In genomic region chr10:118370443-118370842, GRCm38 (mm10) we compare ENCODE assay signal across 8 mouse cellular contexts. TPM values are rescaled to one million over a fixed set of nuclear protein-coding genes. Genes with fewer than 3 reads are reported as not detected.
A peak's percentile ranks its signal among the peaks of the same experiment; 100 is the strongest.
DNase-seq lines count a peak whose midpoint lies in the region; ATAC-seq and TF ChIP-seq lines count a peak whose summit lies in the region.

No protein-coding gene starts in this region.

- no peaks in the 10 kb centered on the region for H3K36me3 ChIP-seq in forebrain, embryonic 12.5 days (replicated peaks)
- H3K36me3 ChIP-seq in heart, embryonic 16.5 days (ENCODE audit: control insufficient read depth, insufficient read depth), result no peaks in the 10 kb centered on the region
- H3K36me3 ChIP-seq in liver, embryonic 13.5 days, result no peaks in the 10 kb centered on the region
- no peaks in the 10 kb centered on the region for H3K36me3 ChIP-seq in neural tube, embryonic 11.5 days (ENCODE audit: control insufficient read depth, insufficient read depth, low read length)
- H3K36me3 ChIP-seq in stomach, postnatal 0 days (ENCODE audit: control insufficient read depth, insufficient read depth, low read length), result no peaks in the 10 kb centered on the region

- H3K4me3 ChIP-seq in forebrain, embryonic 12.5 days (replicated peaks), result no peak overlapping the region
- H3K4me3 ChIP-seq in heart, embryonic 16.5 days (ENCODE audit: low read length), result peak overlapping the region; percentile 19; the same call in 1 of the 2 replicates
- no peak overlapping the region for H3K4me3 ChIP-seq in liver, embryonic 13.5 days (replicated peaks)
- H3K4me3 ChIP-seq in neural tube, embryonic 11.5 days (ENCODE audit: low read depth, low read length), result no peak overlapping the region
- H3K4me3 ChIP-seq in stomach, postnatal 0 days (ENCODE audit: low read depth, low read length), result no peak overlapping the region

- DNase-seq in c-Kit-negative CD71-positive TER-119-positive erythroid progenitor cells, embryonic 14.5 days (ENCODE audit: low read depth, low spot score), result peak; percentile 20
- peak; percentile 73 to 82 for DNase-seq in kidney, postnatal 25 days
- peak; percentile 52 for DNase-seq in liver, embryonic 13.5 days
- peak; percentile 89 for DNase-seq in neural tube, embryonic 11.5 days (ENCODE audit: low spot score)
- DNase-seq in stomach, postnatal 0 days (ENCODE audit: low spot score), result peak; percentile 84

- H3K9ac ChIP-seq in forebrain, embryonic 12.5 days, result no peak overlapping the region
- H3K9ac ChIP-seq in heart, embryonic 16.5 days (ENCODE audit: low read length), result no peak overlapping the region
- no peak overlapping the region for H3K9ac ChIP-seq in liver, embryonic 13.5 days
- H3K9ac ChIP-seq in neural tube, embryonic 11.5 days (ENCODE audit: low read length), result 0 out of 2 replicates have a peak overlapping the region, but pooled peaks have one; percentile 14
- no peak overlapping the region for H3K9ac ChIP-seq in stomach, postnatal 0 days (ENCODE audit: low read length)

- H3K27ac ChIP-seq in forebrain, embryonic 12.5 days, result no peak overlapping the region
- no peak overlapping the region for H3K27ac ChIP-seq in heart, embryonic 16.5 days (ENCODE audit: low read length)
- H3K27ac ChIP-seq in liver, embryonic 13.5 days, result no peak overlapping the region
- no peak overlapping the region for H3K27ac ChIP-seq in neural tube, embryonic 11.5 days (ENCODE audit: low read depth, low read length)
- no peak overlapping the region for H3K27ac ChIP-seq in stomach, postnatal 0 days (replicated peaks)

- TF ChIP-seq EP300 in stomach, postnatal 0 days (optimal IDR thresholded peaks at IDR 0.05), result no peak

- ATAC-seq in CD4-positive, CD25-positive, alpha-beta regulatory T cell, adult 4 months, result peak; percentile 98
- ATAC-seq in forebrain, embryonic 12.5 days (ENCODE audit: low FRiP score), result peak; percentile 97
- peak; percentile 65; the same call in 1 of the 2 replicates for ATAC-seq in heart, embryonic 16.5 days (replicated peaks; ENCODE audit: extremely low read depth, insufficient read depth, low FRiP score)
- peak; percentile 54; the same call in 1 of the 2 replicates for ATAC-seq in liver, embryonic 13.5 days (ENCODE audit: low read depth)
- ATAC-seq in neural tube, embryonic 11.5 days (ENCODE audit: insufficient read depth, low FRiP score, low TSS enrichment), result peak; percentile 92
- ATAC-seq in stomach, postnatal 0 days (ENCODE audit: low FRiP score, low TSS enrichment), result peak; percentile 80; the same call in 1 of the 2 replicates

- no peaks in the 10 kb centered on the region for H3K4me1 ChIP-seq in forebrain, embryonic 12.5 days
- no peaks in the 10 kb centered on the region for H3K4me1 ChIP-seq in heart, embryonic 16.5 days (ENCODE audit: control insufficient read depth, insufficient read depth, low read length)
- H3K4me1 ChIP-seq in liver, embryonic 13.5 days (replicated peaks), result no peaks in the 10 kb centered on the region
- no peaks in the 10 kb centered on the region for H3K4me1 ChIP-seq in neural tube, embryonic 11.5 days (ENCODE audit: control insufficient read depth, insufficient read depth, low read length)
- H3K4me1 ChIP-seq in stomach, postnatal 0 days (replicated peaks; ENCODE audit: control insufficient read depth, insufficient read depth), result no peaks in the 10 kb centered on the region

- H3K9me3 ChIP-seq in forebrain, embryonic 12.5 days, result no peaks in the 10 kb centered on the region
- H3K9me3 ChIP-seq in heart, embryonic 16.5 days (replicated peaks; ENCODE audit: control insufficient read depth, low read length), result no peaks in the 10 kb centered on the region
- H3K9me3 ChIP-seq in liver, embryonic 13.5 days (replicated peaks), result no peaks in the 10 kb centered on the region
- no peaks in the 10 kb centered on the region for H3K9me3 ChIP-seq in neural tube, embryonic 11.5 days (ENCODE audit: control insufficient read depth, low read length)
- H3K9me3 ChIP-seq in stomach, postnatal 0 days (ENCODE audit: control insufficient read depth, low read length), result no peaks in the 10 kb centered on the region

- H3K27me3 ChIP-seq in forebrain, embryonic 12.5 days, result no peaks in the 10 kb centered on the region
- no peaks in the 10 kb centered on the region for H3K27me3 ChIP-seq in heart, embryonic 16.5 days (ENCODE audit: control insufficient read depth, insufficient read depth, low read length)
- no peaks in the 10 kb centered on the region for H3K27me3 ChIP-seq in liver, embryonic 13.5 days
- H3K27me3 ChIP-seq in neural tube, embryonic 11.5 days (ENCODE audit: control insufficient read depth, insufficient read depth, low read length), result no peaks in the 10 kb centered on the region
- no peaks in the 10 kb centered on the region for H3K27me3 ChIP-seq in stomach, postnatal 0 days (ENCODE audit: control insufficient read depth, insufficient read depth, low read length)

- TF ChIP-seq CTCF in stomach, postnatal 0 days (IDR thresholded peaks at IDR 0.05; ENCODE audit: low read depth), result peak; percentile 99

- peak overlapping the region; percentile 35 for H3K4me2 ChIP-seq in forebrain, embryonic 12.5 days
- peak overlapping the region; percentile 51 for H3K4me2 ChIP-seq in heart, embryonic 16.5 days (ENCODE audit: low read depth, low read length)
- 0 out of 2 replicates have a peak overlapping the region, but pooled peaks have one; percentile 18 for H3K4me2 ChIP-seq in liver, embryonic 13.5 days
- peak overlapping the region; percentile 31; the same call in 1 of the 2 replicates for H3K4me2 ChIP-seq in neural tube, embryonic 11.5 days (ENCODE audit: low read depth)
- H3K4me2 ChIP-seq in stomach, postnatal 0 days (replicated peaks; ENCODE audit: low read depth), result 0 out of 2 replicates have a peak overlapping the region, but pooled peaks have one; percentile 30

- 12% methylated on average over 10 of the region's 10 CpGs for WGBS in forebrain, embryonic 12.5 days
- WGBS in heart, embryonic 16.5 days, result 6% methylated on average over 10 of the region's 10 CpGs
- WGBS in liver, embryonic 13.5 days (ENCODE audit: insufficient replicate concordance), result 7% methylated on average over 10 of the region's 10 CpGs
- 13% methylated on average over 10 of the region's 10 CpGs for WGBS in neural tube, embryonic 11.5 days
- WGBS in stomach, postnatal 0 days, result 5% methylated on average over 10 of the region's 10 CpGs

RNA-seq across cellular contexts. Expression of gene Gm9049, which starts 16.5 kb away (rescaled TPM):
- polyA plus RNA-seq in CD4-positive, CD25-positive, alpha-beta regulatory T cell, adult 4 months (2017; shearing (Covaris generic)), result under 1 TPM in 1 of 2 experiments, not detected in 1; 0.13 TPM
- 0.08 TPM in 1 of 2 replicates, not detected in the other for polyA plus RNA-seq in forebrain, embryonic 12.5 days (2016; fragmentation: Nextera tagmentation; extraction: Ambion mirVana)
- 0.21 TPM in 1 of 2 replicates, not detected in the other for polyA plus RNA-seq in heart, embryonic 16.5 days (2015; fragmentation: Nextera tagmentation; extraction: Ambion mirVana)
- polyA plus RNA-seq in liver, embryonic 13.5 days (2015; fragmentation: Nextera tagmentation; extraction: Ambion mirVana), result 0.07 TPM in 1 of 2 replicates, not detected in the other
- not detected in 2 replicates for polyA plus RNA-seq in neural tube, embryonic 11.5 days (2014; fragmentation: Nextera tagmentation; extraction: Ambion mirVana)
- polyA plus RNA-seq in stomach, postnatal 0 days (2015; fragmentation: Nextera tagmentation; extraction: Ambion mirVana), result 0.08 and 0.10 TPM in 2 replicates

RNA-seq across cellular contexts. Expression of gene Gm9048, which starts 22.0 kb away (rescaled TPM):
- not detected for polyA plus RNA-seq in CD4-positive, CD25-positive, alpha-beta regulatory T cell, adult 4 months (2017; shearing (Covaris generic))
- polyA plus RNA-seq in forebrain, embryonic 12.5 days (2016; fragmentation: Nextera tagmentation; extraction: Ambion mirVana), result not detected in 2 replicates
- polyA plus RNA-seq in heart, embryonic 16.5 days (2015; fragmentation: Nextera tagmentation; extraction: Ambion mirVana), result not detected in 2 replicates
- not detected in 2 replicates for polyA plus RNA-seq in liver, embryonic 13.5 days (2015; fragmentation: Nextera tagmentation; extraction: Ambion mirVana)
- polyA plus RNA-seq in neural tube, embryonic 11.5 days (2014; fragmentation: Nextera tagmentation; extraction: Ambion mirVana), result not detected in 2 replicates
- not detected in 2 replicates for polyA plus RNA-seq in stomach, postnatal 0 days (2015; fragmentation: Nextera tagmentation; extraction: Ambion mirVana)

RNA-seq across cellular contexts. Expression of gene Gm9046, which starts 27.4 kb away (rescaled TPM):
- under 1 TPM in 1 of 2 experiments, not detected in 1; 0.42 TPM for polyA plus RNA-seq in CD4-positive, CD25-positive, alpha-beta regulatory T cell, adult 4 months (2017; shearing (Covaris generic))
- polyA plus RNA-seq in forebrain, embryonic 12.5 days (2016; fragmentation: Nextera tagmentation; extraction: Ambion mirVana), result not detected in 2 replicates
- not detected in 2 replicates for polyA plus RNA-seq in heart, embryonic 16.5 days (2015; fragmentation: Nextera tagmentation; extraction: Ambion mirVana)
- not detected in 2 replicates for polyA plus RNA-seq in liver, embryonic 13.5 days (2015; fragmentation: Nextera tagmentation; extraction: Ambion mirVana)
- not detected in 2 replicates for polyA plus RNA-seq in neural tube, embryonic 11.5 days (2014; fragmentation: Nextera tagmentation; extraction: Ambion mirVana)
- polyA plus RNA-seq in stomach, postnatal 0 days (2015; fragmentation: Nextera tagmentation; extraction: Ambion mirVana), result not detected in 2 replicates

RNA-seq across cellular contexts. Expression of gene Gm9045, which starts 32.8 kb away (rescaled TPM):
- under 1 TPM in 1 of 2 experiments, not detected in 1; 0.13 TPM for polyA plus RNA-seq in CD4-positive, CD25-positive, alpha-beta regulatory T cell, adult 4 months (2017; shearing (Covaris generic))
- polyA plus RNA-seq in forebrain, embryonic 12.5 days (2016; fragmentation: Nextera tagmentation; extraction: Ambion mirVana), result 0.08 TPM in 1 of 2 replicates, not detected in the other
- polyA plus RNA-seq in heart, embryonic 16.5 days (2015; fragmentation: Nextera tagmentation; extraction: Ambion mirVana), result 0.21 TPM in 1 of 2 replicates, not detected in the other
- polyA plus RNA-seq in liver, embryonic 13.5 days (2015; fragmentation: Nextera tagmentation; extraction: Ambion mirVana), result 0.07 TPM in 1 of 2 replicates, not detected in the other
- polyA plus RNA-seq in neural tube, embryonic 11.5 days (2014; fragmentation: Nextera tagmentation; extraction: Ambion mirVana), result not detected in 2 replicates
- polyA plus RNA-seq in stomach, postnatal 0 days (2015; fragmentation: Nextera tagmentation; extraction: Ambion mirVana), result 0.08 and 0.10 TPM in 2 replicates

RNA-seq across cellular contexts. Expression of gene Gm9044, which starts 38.2 kb away (rescaled TPM):
- polyA plus RNA-seq in CD4-positive, CD25-positive, alpha-beta regulatory T cell, adult 4 months (2017; shearing (Covaris generic)), result not detected
- polyA plus RNA-seq in forebrain, embryonic 12.5 days (2016; fragmentation: Nextera tagmentation; extraction: Ambion mirVana), result not detected in 2 replicates
- polyA plus RNA-seq in heart, embryonic 16.5 days (2015; fragmentation: Nextera tagmentation; extraction: Ambion mirVana), result not detected in 2 replicates
- polyA plus RNA-seq in liver, embryonic 13.5 days (2015; fragmentation: Nextera tagmentation; extraction: Ambion mirVana), result 0.08 TPM in 1 of 2 replicates, not detected in the other
- polyA plus RNA-seq in neural tube, embryonic 11.5 days (2014; fragmentation: Nextera tagmentation; extraction: Ambion mirVana), result not detected in 2 replicates
- polyA plus RNA-seq in stomach, postnatal 0 days (2015; fragmentation: Nextera tagmentation; extraction: Ambion mirVana), result 0.05 TPM in 1 of 2 replicates, not detected in the other

Comparison
In these comparisons a context has a peak if more than half of its experiments do, and no peak if none do; other contexts are left out.
1. DNase-seq: peak in every context shown above with its lines; median percentile 89 in neural tube, embryonic 11.5 days; 84 in stomach, postnatal 0 days; 78 in kidney, postnatal 25 days; 52 in liver, embryonic 13.5 days; 20 in c-Kit-negative CD71-positive TER-119-positive erythroid progenitor cells, embryonic 14.5 days.